Mouse (Mus musculus): ENCODE results near the gene H2-Eb1.
A peak's percentile ranks its signal among the peaks of the same experiment; 100 is the strongest.

H2-Eb1 gene

DNA sequence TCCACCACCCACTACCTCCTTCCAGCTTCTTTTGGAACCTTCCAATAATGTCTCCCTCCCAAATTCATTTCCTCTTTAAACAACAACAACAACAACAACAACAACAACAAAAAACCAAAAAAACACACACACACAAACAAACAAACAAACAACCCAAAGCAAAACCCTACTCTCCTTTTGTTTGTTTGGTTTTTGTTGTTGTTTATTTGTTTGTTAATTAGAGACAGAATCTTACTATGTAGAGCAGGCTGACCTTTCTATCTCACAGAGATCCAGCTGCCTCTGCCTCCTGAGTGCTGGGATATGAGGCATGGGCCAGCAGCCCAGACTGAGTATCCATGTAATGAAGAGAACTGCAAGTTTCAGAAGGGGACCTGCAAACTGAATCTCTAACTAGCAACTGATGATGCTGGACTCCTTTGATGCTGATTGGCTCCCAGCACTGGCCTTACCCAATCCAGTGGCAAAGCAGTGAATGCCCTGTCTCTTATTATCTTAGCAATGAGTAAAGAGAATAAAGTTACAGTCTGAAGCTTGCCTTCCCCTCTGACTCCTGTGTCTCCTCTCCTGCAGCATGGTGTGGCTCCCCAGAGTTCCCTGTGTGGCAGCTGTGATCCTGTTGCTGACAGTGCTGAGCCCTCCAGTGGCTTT is at the start of gene H2-Eb1:
TSS of gene H2-Eb1 (plus strand) at position 488 of the 651 bp plus-strand sequence.
- peak; percentile 63 to 79 for DNase-seq (ENCODE audit: low spot score in 2 of 2)

DNA sequence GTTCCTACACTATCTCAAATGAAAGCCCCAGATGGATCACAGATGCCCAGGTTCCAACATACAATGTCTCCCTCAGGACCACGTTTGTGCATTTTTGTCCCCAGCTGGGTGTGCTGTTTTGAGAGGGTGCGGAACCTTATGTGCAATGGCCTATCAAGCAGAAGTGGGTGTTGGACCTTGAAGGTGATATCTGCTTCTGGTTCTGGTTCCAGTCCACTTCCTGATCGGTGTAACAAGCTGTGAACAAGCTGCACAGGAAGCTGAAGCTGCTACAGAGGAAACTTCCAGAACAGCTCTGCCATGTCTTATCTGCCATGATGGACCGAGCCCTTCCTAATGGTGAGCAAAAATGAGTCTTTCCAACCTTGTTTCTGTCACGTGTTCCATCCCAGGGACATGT is 49.2 kb upstream of the H2-Eb1 start:
- DNase-seq (ENCODE audit: low spot score in 2 of 2), result no peak

DNA sequence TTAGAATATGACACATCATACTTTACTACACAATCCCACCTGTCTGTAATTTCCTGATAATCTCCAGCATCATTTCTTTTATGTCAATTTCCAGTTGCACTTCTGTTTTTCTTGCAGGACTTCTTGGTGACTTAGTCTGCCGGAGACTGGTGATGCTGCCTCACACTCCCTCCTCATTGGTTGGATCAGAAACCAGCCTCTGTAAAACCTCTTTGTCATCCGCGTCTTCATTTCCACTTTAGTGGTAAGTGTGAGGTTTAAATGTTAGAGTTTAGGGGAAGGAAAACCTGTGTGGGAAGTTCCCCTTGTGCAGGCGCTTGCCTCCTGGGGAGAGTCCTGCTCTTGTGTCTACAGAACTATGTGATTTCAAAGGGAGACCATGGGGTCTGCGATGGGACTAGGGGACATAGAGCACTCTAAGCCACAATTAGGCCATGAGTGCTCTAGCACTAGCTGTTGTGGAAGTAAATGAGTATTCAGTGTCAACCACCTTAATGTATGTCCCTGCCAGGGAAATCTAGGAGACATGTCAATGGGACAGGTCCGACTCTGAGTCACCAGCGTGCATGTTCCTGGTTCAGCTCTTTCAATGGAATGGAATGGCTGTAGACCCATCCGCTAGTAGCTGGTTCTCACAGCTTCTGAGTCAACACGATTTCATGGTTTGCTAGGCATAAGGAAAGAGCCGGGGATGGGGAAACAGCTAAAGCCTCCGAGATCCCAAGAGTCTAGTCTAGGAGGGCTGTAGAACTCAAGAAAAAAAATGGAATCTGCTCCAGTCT is 47.9 kb upstream of the H2-Eb1 start, which contains the start of gene H2-Ab1:
TSS of gene H2-Ab1 (plus strand) at position 96 of the 782 bp plus-strand sequence.
- DNase-seq (ENCODE audit: low spot score in 2 of 2), result peak; percentile 68 to 82

DNA sequence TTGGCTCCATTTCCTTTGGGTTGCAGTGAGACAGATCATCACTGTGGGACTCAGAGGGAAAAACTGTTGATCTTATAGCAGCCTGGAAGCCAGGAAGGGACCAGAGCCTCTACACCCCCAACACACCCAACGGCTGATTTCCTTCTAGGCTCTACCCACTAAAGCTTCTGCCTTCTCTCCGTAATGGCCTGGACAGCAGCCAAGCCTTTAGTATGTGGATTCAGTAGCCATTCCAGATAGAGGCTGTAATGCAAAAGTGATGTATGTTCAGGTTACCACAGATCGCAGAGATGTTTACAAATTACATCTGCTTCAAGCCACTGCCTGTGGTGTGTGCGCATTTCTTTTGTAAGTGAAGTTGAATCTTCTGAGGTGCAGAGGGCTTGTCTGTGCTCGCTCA is 45.1 kb upstream of the H2-Eb1 start:
- DNase-seq (ENCODE audit: low spot score in 2 of 2), result no peak

DNA sequence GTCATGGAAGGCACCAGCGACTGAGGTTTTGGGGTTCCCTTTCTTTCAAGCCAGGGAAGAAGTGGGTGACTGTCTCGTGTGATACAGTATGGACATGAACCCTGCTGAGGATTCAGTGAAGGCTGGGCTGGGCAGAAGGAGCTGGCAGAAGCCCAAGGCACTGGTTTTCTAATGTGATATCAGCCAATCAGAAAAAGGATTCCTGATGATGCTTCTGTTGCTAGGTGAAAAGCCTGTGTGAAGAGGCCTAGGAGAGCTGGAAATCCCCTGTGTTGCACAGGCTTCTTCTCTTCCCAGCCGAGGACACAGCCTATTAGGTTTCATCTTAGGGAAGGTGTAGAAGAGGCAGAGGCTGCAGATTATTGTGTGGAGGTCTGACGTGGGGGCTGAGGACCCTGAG is 44.2 kb upstream of the H2-Eb1 start:
- DNase-seq (ENCODE audit: low spot score in 2 of 2), result peak in 1 of 2 experiments; percentile 32

DNA sequence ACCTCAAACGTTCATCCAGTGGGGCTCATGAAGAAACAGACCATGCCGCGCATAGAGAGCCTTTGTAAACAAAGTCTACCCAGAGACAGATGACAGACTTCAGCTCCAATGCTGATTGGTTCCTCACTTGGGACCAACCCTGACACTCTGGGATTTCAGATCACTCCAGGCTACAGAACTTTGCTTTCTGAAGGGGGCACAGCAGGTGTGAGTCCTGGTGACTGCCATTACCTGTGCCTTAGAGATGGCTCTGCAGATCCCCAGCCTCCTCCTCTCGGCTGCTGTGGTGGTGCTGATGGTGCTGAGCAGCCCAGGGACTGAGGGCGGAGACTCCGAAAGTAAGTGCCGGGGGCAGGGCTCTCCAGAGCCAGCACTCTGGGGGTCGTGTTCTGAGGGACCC is 42.6 kb upstream of the H2-Eb1 start:
- peak; percentile 38 to 56 for DNase-seq (ENCODE audit: low spot score in 2 of 2)

DNA sequence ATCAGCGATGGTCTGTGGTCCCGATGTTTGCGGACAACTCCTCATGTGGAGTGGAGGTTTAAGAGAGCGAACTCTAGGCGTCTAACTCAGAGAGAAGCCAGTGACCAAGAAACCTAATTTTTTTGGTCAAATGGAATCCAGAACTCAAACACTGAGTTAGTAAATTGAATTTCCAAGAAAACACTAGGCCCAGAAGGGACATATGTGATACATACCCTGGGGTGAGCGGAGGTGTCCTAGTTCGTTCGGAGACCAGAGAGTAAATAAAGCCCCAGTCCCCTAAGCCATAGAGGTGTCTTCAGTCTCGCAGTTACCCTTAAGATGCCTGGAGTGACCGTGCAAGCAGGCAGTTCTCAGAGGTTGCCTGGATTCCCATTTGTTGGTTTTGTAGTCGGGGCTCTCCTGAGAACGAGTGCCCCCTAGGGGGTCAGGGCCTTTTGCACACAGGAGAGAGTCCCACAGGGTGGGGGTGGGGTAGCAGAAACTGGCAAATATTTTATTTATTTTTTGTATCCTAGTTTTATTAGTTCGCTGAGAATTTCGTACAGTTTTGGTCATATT is 41.8 kb upstream of the H2-Eb1 start:
- DNase-seq (ENCODE audit: low spot score in 2 of 2), result no peak

DNA sequence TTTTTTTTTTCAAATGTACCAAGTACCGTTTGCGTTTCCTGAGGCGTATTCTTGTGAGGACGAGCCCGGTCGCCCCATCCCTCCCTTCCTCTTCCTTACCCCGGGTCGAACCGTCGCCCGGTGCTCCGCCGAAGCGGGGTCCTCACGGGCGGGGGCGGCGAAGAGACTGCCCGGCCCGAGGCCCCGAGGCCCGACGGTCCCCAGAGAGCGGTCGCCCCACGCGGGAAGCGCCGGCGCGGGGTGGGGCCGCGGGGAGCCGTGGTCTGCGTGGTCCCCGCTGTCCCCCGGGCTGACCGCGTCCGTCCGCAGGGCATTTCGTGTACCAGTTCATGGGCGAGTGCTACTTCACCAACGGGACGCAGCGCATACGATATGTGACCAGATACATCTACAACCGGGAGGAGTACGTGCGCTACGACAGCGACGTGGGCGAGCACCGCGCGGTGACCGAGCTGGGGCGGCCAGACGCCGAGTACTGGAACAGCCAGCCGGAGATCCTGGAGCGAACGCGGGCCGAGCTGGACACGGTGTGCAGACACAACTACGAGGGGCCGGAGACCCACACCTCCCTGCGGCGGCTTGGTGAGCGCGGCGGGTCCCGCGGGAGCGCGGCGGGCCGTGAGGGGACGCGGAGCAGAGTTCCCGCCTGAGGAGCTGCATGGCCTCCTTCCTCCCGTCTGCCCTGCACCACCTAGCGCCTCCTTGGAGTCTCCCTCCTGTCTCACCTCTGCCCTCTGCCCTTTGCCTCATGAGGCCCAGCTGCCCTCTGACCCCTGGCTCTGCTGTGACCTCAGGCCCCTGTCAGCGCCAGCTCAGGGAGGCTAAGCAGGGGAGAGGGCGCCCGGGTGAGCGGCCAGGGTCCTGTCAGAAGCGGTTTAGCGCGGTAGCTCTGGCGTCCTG is 41.0 kb upstream of the H2-Eb1 start:
- DNase-seq (ENCODE audit: low spot score in 2 of 2), result peak in 1 of 2 experiments; percentile 18

DNA sequence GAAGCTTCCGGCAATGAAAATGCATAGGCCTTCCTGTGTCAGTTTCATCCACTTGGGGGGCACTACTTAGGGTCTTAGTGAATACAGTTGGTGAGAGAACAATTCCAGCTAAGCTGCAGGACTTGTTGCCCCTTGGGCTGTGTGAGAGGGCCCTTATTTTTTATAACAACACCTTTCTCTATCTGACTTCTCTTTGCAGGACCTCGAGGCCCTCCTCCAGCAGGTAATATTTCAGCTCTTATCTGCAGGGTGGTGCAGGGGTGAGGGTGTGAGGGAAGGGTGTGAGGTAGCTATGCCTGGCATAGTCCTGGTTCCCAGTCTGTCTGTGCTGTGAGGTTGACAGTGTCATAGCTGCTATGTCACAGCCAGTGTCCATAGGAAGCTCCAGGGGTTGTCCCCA is 37.4 kb upstream of the H2-Eb1 start:
- DNase-seq (ENCODE audit: low spot score in 2 of 2), result no peak

DNA sequence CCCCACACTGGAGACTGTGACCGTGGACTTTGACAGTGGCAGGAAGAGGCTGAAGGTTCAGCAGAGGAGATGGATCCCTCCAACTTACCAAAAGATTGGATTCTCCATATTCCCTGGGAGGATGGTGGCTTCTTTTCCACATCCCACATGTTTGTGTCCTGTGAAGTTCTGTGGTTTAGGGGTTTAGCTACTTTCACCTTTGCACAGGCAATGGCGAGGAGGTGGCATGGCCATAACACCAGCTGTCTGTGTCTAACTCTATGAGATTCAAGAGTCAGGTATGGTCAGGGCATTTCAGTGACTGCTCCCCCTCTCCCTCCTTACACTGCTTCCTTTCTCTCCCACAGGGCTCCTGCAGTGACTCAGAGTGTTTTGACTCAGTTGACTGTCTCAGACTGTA is 36.9 kb upstream of the H2-Eb1 start:
- no peak for DNase-seq (ENCODE audit: low spot score in 2 of 2)

DNA sequence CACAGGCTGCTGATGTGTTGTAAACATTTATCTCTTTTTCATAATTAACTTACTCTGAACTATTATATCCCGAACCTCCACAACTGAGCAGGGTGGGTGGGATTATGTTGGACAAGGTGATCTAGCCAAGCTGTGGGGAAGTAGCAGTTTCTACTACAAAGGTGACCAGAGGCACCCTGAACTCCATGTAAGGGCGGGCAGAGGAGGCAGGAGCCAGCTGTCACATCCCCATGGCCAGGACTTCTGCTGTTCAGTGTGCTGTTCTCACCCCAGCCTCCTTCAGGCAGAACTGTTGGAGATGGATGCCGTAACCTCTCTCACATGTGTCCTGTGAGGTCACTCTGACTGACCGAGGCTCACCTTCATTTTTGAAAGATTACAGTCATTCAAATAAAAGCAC is 35.9 kb upstream of the H2-Eb1 start:
- no peak for DNase-seq (ENCODE audit: low spot score in 2 of 2)

DNA sequence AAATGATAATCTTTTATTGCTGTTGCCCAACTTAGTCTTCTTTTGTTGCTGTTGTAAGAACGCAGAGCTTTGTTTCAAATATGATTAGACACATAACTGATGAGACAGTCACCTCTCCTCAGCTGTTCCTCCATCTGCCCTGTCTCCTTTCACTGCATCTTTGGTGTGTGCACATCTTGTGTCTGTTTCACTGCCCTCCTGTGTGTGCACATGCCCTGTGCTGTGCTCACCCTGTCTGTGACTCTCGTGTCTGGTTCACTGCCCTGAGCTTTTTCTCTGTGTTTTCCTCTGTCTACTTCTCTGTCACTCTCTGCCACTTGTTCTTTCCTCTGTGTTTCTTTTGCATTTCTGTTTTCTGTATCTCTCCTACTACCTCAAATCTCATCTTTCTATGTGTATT is 35.4 kb upstream of the H2-Eb1 start:
- DNase-seq (ENCODE audit: low spot score in 2 of 2), result no peak

DNA sequence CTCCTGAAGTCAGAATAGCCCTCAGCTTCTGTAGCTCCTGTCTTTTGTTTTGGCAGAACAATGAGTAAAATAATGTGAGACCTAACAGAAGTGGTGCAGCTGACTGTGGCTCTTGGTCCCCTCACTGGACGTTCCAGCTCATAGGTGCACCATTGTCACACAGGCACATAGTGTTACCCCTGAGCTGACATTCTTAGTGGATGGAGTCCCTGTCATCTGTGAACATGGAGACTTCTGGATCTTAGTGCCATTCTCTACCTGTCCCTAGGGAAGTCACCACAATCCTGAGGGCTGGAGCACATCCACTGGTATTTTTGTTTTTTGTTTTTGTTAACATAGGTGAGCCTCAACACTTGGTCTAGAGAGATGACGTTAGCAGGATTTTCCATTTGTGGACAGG is 34.7 kb upstream of the H2-Eb1 start:
- DNase-seq (ENCODE audit: low spot score in 2 of 2), result no peak

DNA sequence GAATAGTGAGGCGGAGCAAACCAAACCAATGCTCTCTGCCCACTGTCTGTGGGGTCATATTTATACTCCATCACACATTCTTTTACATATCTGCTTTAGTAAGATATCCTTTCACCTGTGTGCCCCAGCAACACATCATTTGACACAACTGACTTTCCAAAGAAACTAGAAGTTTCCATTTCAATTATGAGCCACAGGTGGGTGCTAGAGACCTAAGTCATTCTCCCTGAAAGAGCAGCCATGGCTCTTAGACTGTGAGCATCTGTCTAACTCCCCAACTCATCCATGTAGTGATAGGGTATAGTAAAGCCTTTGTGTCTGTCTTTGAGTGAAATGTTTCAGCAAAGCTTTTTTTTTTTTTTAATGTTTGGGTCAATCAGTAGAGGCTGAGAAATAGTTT is 33.6 kb upstream of the H2-Eb1 start:
- DNase-seq (ENCODE audit: low spot score in 2 of 2), result no peak

DNA sequence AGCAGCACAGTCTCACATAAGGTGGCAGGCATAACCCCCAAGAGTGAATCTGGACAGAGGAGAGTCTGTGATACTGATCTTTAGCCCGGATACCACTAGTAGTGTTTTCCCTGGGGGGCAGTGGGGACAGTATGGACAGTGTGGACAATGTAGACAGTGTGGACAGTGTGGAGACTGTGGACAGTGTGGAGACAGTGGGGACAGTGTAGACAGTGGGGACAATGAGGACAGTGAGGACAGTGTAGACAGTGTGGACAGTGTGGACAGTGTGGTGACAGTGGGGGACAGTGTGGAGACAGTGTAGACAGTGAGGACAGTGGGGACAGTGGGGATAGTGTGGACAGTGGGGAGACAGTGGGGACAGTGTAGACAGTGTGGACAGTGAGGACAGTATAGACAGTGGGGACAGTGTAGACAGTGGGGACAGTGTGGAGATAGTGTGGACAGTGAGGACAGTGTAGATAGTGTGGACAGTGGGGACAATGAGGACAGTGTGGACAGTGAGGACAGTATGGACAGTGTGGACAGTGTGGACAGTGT is 25.1 kb upstream of the H2-Eb1 start:
- DNase-seq (ENCODE audit: low spot score in 2 of 2), result no peak

DNA sequence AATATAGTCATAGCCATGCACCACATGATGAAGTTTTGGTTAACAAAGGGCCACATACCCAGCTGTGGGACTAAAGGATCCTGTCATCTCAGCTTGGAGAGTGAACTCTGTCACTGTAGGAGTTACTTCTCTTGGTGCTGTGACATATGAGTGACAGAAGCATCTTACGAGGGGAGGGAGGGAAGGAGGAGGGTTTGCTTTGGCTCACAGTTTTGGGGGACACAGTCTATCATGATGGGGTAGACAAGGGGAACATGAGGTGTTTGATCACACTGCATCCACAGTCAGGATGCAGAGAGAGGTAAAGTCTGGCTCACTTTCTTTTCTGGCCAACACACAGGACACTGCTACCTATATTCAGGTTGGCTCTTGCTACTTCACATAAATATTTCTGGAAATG is 23.8 kb upstream of the H2-Eb1 start:
- DNase-seq (ENCODE audit: low spot score in 2 of 2), result no peak

DNA sequence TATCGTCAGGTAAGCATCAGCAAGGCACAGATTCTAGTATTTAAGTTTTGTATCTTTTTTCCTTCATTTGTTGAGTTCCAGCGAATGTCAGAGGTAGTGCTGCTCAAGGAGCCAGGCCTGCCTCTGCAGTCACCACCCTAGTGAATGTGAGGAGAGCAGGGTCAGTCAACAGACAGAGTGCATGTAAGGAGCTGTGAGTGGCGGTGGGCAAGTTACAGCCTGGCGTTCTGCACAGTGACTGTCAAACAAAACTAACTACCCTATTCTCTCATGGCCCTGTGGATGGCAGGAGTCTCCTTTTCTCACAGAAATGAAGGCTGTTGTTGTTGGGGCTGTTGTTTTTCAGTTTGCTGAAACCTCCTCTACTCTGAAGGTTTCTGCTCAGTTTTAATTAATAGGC is 20.3 kb upstream of the H2-Eb1 start:
- DNase-seq (ENCODE audit: low spot score in 2 of 2), result no peak

DNA sequence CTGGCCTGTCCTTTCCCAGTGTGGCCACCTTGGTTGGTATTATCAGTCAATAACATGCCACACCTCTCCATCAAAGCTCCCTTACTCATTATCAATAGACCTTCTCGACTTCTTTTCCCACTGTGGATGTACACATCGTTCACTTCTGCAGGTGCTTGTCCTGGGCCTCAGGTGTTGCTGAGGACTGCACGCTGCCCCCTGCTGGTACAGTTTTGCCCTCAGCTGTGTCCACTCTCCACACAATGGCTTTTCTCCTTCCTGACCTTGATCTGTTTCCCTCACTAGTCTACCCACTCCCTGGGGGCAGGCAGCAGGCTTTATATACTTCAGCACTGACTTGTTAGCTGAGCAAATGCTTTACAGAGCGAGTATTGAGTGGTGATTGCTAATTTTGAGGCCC is 19.8 kb upstream of the H2-Eb1 start:
- no peak for DNase-seq (ENCODE audit: low spot score in 2 of 2)

DNA sequence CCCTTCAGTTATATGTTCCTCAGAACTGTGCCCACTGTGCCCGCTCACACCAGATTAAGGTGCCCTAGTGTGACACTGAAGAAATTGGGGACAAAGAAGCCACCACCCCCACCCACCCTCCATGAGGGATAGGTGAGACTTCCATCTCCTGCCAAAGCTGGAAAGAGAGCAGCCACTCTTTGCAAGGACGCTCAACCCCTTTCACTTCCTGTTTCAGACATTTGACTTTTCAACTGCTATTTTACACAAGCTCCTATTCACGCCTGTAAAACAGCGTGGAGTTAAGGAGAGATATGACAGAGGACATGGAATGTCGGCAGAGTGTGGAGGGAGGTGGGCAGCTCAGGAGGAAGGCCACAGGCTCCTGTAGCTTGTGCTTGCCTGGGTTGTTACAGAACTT is 19.2 kb upstream of the H2-Eb1 start:
- no peak for DNase-seq (ENCODE audit: low spot score in 2 of 2)

DNA sequence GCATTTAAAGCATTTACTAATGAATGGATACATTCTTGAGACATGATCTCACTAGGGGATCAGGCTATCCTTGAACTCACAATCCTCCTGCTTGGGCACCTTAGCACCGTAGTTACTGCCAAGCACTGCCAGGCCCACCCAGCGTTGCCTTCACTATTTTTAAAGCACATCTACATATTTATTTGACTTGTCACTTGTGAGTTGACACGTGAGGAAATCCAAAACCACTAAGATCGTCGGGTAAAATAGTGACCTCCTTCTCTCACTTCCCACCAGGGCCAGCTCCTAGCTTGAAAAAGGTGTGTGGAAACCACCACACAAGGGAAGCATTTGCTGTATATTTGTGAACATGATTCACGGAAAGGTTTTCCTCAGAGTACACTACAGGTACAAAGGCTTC is 18.7 kb upstream of the H2-Eb1 start:
- DNase-seq (ENCODE audit: low spot score in 2 of 2), result no peak

DNA sequence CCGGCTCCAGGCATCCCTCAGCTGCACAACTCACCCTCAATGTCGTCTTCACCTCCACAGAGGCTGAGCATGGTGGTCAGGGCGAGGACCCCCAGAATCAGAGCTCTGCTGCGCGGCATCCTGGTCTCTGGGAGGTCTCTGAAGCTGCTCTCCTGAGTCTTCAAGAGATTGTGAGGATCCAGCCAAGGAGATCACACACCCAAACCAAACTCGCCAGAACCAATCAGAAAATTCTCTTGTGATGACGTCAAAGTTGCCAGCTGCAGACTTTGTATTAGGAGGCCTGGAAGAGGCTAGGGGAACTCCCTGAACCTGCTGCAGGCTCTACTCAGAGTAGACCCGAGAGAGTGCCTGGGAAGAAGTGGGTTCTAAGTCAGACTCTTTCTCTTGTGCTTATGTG is 18.0 kb upstream of the H2-Eb1 start, which contains the start of gene H2-Aa:
TSS of gene H2-Aa (minus strand) at position 176 of the 400 bp plus-strand sequence.
- peak; percentile 67 to 81 for DNase-seq (ENCODE audit: low spot score in 2 of 2)

DNA sequence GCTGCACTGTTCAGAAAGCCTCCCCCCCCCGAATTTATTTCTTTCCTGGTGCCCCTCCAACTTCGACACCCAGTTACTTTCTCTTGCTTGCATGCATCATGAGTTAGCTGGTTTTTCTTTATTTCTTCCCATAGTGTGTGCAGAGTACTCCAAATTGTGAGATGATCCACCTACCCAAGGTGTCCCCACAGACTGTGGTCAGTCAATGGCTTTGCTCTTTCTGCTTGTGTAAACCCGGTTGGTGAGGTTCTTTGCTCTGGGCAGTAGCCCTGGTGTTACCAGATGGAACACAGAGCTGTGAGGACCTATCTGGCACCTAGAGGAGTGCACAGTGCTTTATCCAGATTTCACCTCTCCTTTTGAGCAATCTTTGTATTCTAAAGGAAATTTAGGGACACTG is 17.5 kb upstream of the H2-Eb1 start:
- no peak for DNase-seq (ENCODE audit: low spot score in 2 of 2)
